Mouse (Mus musculus): ENCODE data around the gene Ache.
"Not testable (repeated sequence)": the region's sequence is repeated elsewhere in the genome, so short reads cannot be mapped to it uniquely, and the experiment has no call there.

Ache gene

GRCm38 (mm10) chr5:137287032-137287952 lies at the start of gene Ache:
Ache (plus strand) TSS chr5:137287519.
- peak; percentile 43 for DNase-seq (ENCODE audit: low spot score)

GRCm38 (mm10) chr5:137263897-137264720 lies 23.2 kb upstream of the Ache start:
- DNase-seq (ENCODE audit: low spot score): no peak

- DNase-seq (ENCODE audit: low spot score): no peak
Measured at GRCm38 (mm10) chr5:137264787-137265186, 22.5 kb upstream of the Ache start.

GRCm38 (mm10) chr5:137268131-137268910 lies 19.0 kb upstream of the Ache start:
- DNase-seq (ENCODE audit: low spot score): no peak

GRCm38 (mm10) chr5:137277360-137278342 lies 9.7 kb upstream of the Ache start:
- no peak for DNase-seq (ENCODE audit: low spot score)

- DNase-seq (ENCODE audit: low spot score): not testable (repeated sequence)
Measured at GRCm38 (mm10) chr5:137284411-137284810, 2.9 kb upstream of the Ache start.

GRCm38 (mm10) chr5:137285045-137285444 lies 2.3 kb upstream of the Ache start:
- no peak for DNase-seq (ENCODE audit: low spot score)

- DNase-seq (ENCODE audit: low spot score): no peak
Measured at GRCm38 (mm10) chr5:137285986-137286385, 1.3 kb upstream of the Ache start.

GRCm38 (mm10) chr5:137286655-137287031 lies 676 bp upstream of the Ache start:
- DNase-seq (ENCODE audit: low spot score): peak; percentile 80

GRCm38 (mm10) chr5:137287953-137288743 lies 829 bp downstream of the Ache start:
- DNase-seq (ENCODE audit: low spot score): no peak

- DNase-seq (ENCODE audit: low spot score): no peak
Measured at GRCm38 (mm10) chr5:137288999-137289470, 1.7 kb downstream of the Ache start.

- peak; percentile 63 for DNase-seq (ENCODE audit: low spot score)
Measured at GRCm38 (mm10) chr5:137289591-137290365, 2.5 kb downstream of the Ache start.

- peak; percentile 46 for DNase-seq (ENCODE audit: low spot score)
Measured at GRCm38 (mm10) chr5:137290677-137291076, 3.4 kb downstream of the Ache start.

GRCm38 (mm10) chr5:137291381-137291926 lies 4.1 kb downstream of the Ache start:
- DNase-seq (ENCODE audit: low spot score): no peak

- DNase-seq (ENCODE audit: low spot score): peak; percentile 84
Measured at GRCm38 (mm10) chr5:137293282-137293681, 6.0 kb downstream of the Ache start.

GRCm38 (mm10) chr5:137293839-137294743 lies 6.8 kb downstream of the Ache start, which contains the start of gene Ufsp1:
Ufsp1 (plus strand) TSS chr5:137294629.
- peak; percentile 95 for DNase-seq (ENCODE audit: low spot score)

- DNase-seq (ENCODE audit: low spot score): no peak
Measured at GRCm38 (mm10) chr5:137294744-137295093, 7.4 kb downstream of the Ache start.

GRCm38 (mm10) chr5:137295296-137295695 lies 8.0 kb downstream of the Ache start:
- no peak for DNase-seq (ENCODE audit: low spot score)
